Comparison of ENCODE assay signal across 10 mouse cellular contexts in the genomic region with DNA sequence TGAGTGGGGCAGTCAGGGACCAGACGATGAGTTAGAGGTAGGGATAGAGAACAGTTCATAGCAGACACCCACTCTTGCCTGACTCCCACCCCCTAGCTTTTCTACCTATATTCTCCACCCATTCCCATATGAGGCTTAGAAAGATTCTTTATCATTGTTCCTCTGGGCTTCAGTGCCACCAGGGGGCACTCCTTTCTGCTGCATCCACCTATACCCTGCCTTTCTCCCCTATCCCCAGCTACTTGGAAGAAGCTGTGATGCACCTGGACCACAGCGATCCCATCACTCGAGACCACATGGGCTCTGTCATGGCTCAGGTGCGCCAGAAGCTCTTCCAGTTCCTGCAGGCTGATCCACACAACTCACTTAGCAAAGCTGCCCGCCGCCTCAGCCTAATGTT. TPM values are rescaled to one million over a fixed set of nuclear protein-coding genes. Genes with fewer than 3 reads are reported as not detected.
A peak's percentile ranks its signal among the peaks of the same experiment; 100 is the strongest.
DNase-seq lines count a peak whose midpoint lies in the region; ATAC-seq and TF ChIP-seq lines count a peak whose summit lies in the region.
"Had no signal": no experiment of that assay in that cellular context is flagged by ENCODE, and none has a peak within 500 bp of the region (broad histone marks: within the 10 kb centered on the region; RNA-seq: fewer than 3 reads in every experiment).

No protein-coding gene starts in this region.

- no peak overlapping the region for H3K27ac ChIP-seq in hindbrain, postnatal 0 days
- H3K27ac ChIP-seq in hindbrain, embryonic 10.5 days = no peak overlapping the region
- H3K27ac ChIP-seq in forebrain, postnatal 0 days (ENCODE audit: low read depth, low read length) = no peak overlapping the region
- H3K27ac ChIP-seq: embryonic facial prominence, embryonic 12.5 days had no signal

- H3K9me3 ChIP-seq in hindbrain, postnatal 0 days (ENCODE audit: low read length) = no peaks in the 10 kb centered on the region
- no peaks in the 10 kb centered on the region for H3K9me3 ChIP-seq in hindbrain, embryonic 10.5 days
- H3K9me3 ChIP-seq in forebrain, postnatal 0 days (ENCODE audit: low read length) = no peaks in the 10 kb centered on the region
- H3K9me3 ChIP-seq: embryonic facial prominence, embryonic 12.5 days had no signal

- H3K4me3 ChIP-seq in hindbrain, postnatal 0 days (ENCODE audit: low read length) = no peak overlapping the region
- no peak overlapping the region for H3K4me3 ChIP-seq in hindbrain, embryonic 10.5 days
- H3K4me3 ChIP-seq in forebrain, postnatal 0 days (ENCODE audit: low read depth, low read length) = no peak overlapping the region
- H3K4me3 ChIP-seq: embryonic facial prominence, embryonic 12.5 days had no signal

- DNase-seq in hindbrain, postnatal 0 days (ENCODE audit: low spot score) = peak; percentile 26
- DNase-seq in hindbrain, embryonic 10.5 days (ENCODE audit: low spot score) = no peak
- peak; percentile 16 for DNase-seq in urinary bladder, postnatal 14 days (ENCODE audit: low spot score)
- no peak for DNase-seq in urinary bladder, postnatal 10 days (ENCODE audit: low spot score)
- DNase-seq in forebrain, postnatal 0 days = peak; percentile 28
- DNase-seq in testis, postnatal 10 days (ENCODE audit: low spot score) = peak; percentile 56
- no peak for DNase-seq in heart, adult 8-10 months (ENCODE audit: low spot score)
- no peak for DNase-seq in embryo, embryonic 10 days (ENCODE audit: low spot score)

- no peak overlapping the region for H3K4me2 ChIP-seq in hindbrain, postnatal 0 days (ENCODE audit: low read depth, low read length)
- H3K4me2 ChIP-seq in forebrain, postnatal 0 days (ENCODE audit: low read depth) = no peak overlapping the region
- H3K4me2 ChIP-seq: embryonic facial prominence, embryonic 12.5 days had no signal

- H3K4me1 ChIP-seq in hindbrain, postnatal 0 days (ENCODE audit: insufficient read depth, low read length) = no peaks in the 10 kb centered on the region
- peaks cover 13% of the 10 kb centered on the region for H3K4me1 ChIP-seq in hindbrain, embryonic 10.5 days (replicated peaks)
- H3K4me1 ChIP-seq in forebrain, postnatal 0 days (ENCODE audit: insufficient read depth) = no peaks in the 10 kb centered on the region

- peaks cover 45% of the 10 kb centered on the region for H3K36me3 ChIP-seq in hindbrain, postnatal 0 days (ENCODE audit: insufficient read depth, low read length)
- H3K36me3 ChIP-seq in hindbrain, embryonic 10.5 days = peaks cover 71% of the 10 kb centered on the region
- peaks cover 63% of the 10 kb centered on the region for H3K36me3 ChIP-seq in forebrain, postnatal 0 days (ENCODE audit: insufficient read depth)

- WGBS in hindbrain, postnatal 0 days = 80% methylated on average over 6 of the region's 6 CpGs
- WGBS in hindbrain, embryonic 10.5 days = 90% methylated on average over 6 of the region's 6 CpGs
- WGBS in forebrain, postnatal 0 days = 88% methylated on average over 6 of the region's 6 CpGs

- peak; percentile 64 for TF ChIP-seq CTCF in hindbrain, postnatal 0 days (IDR thresholded peaks at IDR 0.05; ENCODE audit: low read depth)
- peak; percentile 62 for TF ChIP-seq CTCF in forebrain, postnatal 0 days (IDR thresholded peaks at IDR 0.05; ENCODE audit: low read depth)

- no peak overlapping the region for H3K9ac ChIP-seq in hindbrain, postnatal 0 days (replicated peaks; ENCODE audit: low read length)
- no peak overlapping the region for H3K9ac ChIP-seq in forebrain, postnatal 0 days
- H3K9ac ChIP-seq: embryonic facial prominence, embryonic 12.5 days had no signal

- no peaks in the 10 kb centered on the region for H3K27me3 ChIP-seq in hindbrain, postnatal 0 days (ENCODE audit: insufficient read depth, low read length)
- H3K27me3 ChIP-seq in hindbrain, embryonic 10.5 days (ENCODE audit: insufficient read depth, poor library complexity, severe bottlenecking) = no peaks in the 10 kb centered on the region
- H3K27me3 ChIP-seq in forebrain, postnatal 0 days (ENCODE audit: insufficient read depth, low read length) = no peaks in the 10 kb centered on the region
- H3K27me3 ChIP-seq: embryonic facial prominence, embryonic 12.5 days had no signal

- peak; percentile 31; the same call in 1 of the 2 replicates for ATAC-seq in hindbrain, postnatal 0 days
- ATAC-seq in forebrain, postnatal 0 days = peak; percentile 40; the same call in 1 of the 2 replicates

RNA-seq across cellular contexts. Expression of gene Nrn1l, which starts 0.9 kb away (rescaled TPM):
- total RNA-seq in hindbrain, postnatal 0 days (2014; rRNA removed) = 0.75 and 3.3 TPM in 2 replicates
- 1.9 and 2.0 TPM in 2 replicates for polyA plus RNA-seq in hindbrain, postnatal 0 days (2015; fragmentation: Nextera tagmentation; extraction: Ambion mirVana)
- polyA plus RNA-seq in hindbrain, embryonic 10.5 days (2016; fragmentation: Nextera tagmentation; extraction: Ambion mirVana) = 0.39 and 0.73 TPM in 2 replicates
- 0.92 TPM in 1 of 2 replicates, not detected in the other for total RNA-seq in forebrain, postnatal 0 days (2014; rRNA removed)
- 0.36 and 1.2 TPM in 2 replicates for polyA plus RNA-seq in forebrain, postnatal 0 days (2015; fragmentation: Nextera tagmentation; extraction: Ambion mirVana)
- total RNA-seq in heart, adult 8-10 months (2022) = 1 to 10 TPM in 1 of 4 experiments, under 1 TPM in 3; 0.49 to 1.1 (median 0.85) TPM
- polyA plus RNA-seq: neural tube, embryonic 11.5 days had no signal

RNA-seq across cellular contexts. Expression of gene Pskh1, which starts 7.8 kb away (rescaled TPM):
- 30.0 and 32.3 TPM in 2 replicates for total RNA-seq in hindbrain, postnatal 0 days (2014; rRNA removed)
- polyA plus RNA-seq in hindbrain, postnatal 0 days (2015; fragmentation: Nextera tagmentation; extraction: Ambion mirVana) = 11.3 and 11.5 TPM in 2 replicates
- 28.8 and 31.0 TPM in 2 replicates for polyA plus RNA-seq in hindbrain, embryonic 10.5 days (2016; fragmentation: Nextera tagmentation; extraction: Ambion mirVana)
- total RNA-seq in forebrain, postnatal 0 days (2014; rRNA removed) = 16.6 and 24.5 TPM in 2 replicates
- polyA plus RNA-seq in forebrain, postnatal 0 days (2015; fragmentation: Nextera tagmentation; extraction: Ambion mirVana) = 8.0 and 10.4 TPM in 2 replicates
- total RNA-seq in heart, adult 8-10 months (2022) = 10 to 100 TPM; 15.6 to 19.2 (median 18.1) TPM

RNA-seq across cellular contexts. Expression of gene Edc4, which starts 11.8 kb away (rescaled TPM):
- 113 and 118 TPM in 2 replicates for total RNA-seq in hindbrain, postnatal 0 days (2014; rRNA removed)
- polyA plus RNA-seq in hindbrain, postnatal 0 days (2015; fragmentation: Nextera tagmentation; extraction: Ambion mirVana) = 41.7 and 42.0 TPM in 2 replicates
- polyA plus RNA-seq in hindbrain, embryonic 10.5 days (2016; fragmentation: Nextera tagmentation; extraction: Ambion mirVana) = 72.4 and 75.8 TPM in 2 replicates
- 85.3 and 96.7 TPM in 2 replicates for total RNA-seq in forebrain, postnatal 0 days (2014; rRNA removed)
- 36.1 and 41.7 TPM in 2 replicates for polyA plus RNA-seq in forebrain, postnatal 0 days (2015; fragmentation: Nextera tagmentation; extraction: Ambion mirVana)
- 10 to 100 TPM; 23.6 to 25.6 (median 24.2) TPM for total RNA-seq in heart, adult 8-10 months (2022)

RNA-seq across cellular contexts. Expression of gene Nutf2, which starts 32.1 kb away (rescaled TPM):
- total RNA-seq in hindbrain, postnatal 0 days (2014; rRNA removed) = 20.1 and 49.6 TPM in 2 replicates
- 119 and 158 TPM in 2 replicates for polyA plus RNA-seq in hindbrain, postnatal 0 days (2015; fragmentation: Nextera tagmentation; extraction: Ambion mirVana)
- 364 and 407 TPM in 2 replicates for polyA plus RNA-seq in hindbrain, embryonic 10.5 days (2016; fragmentation: Nextera tagmentation; extraction: Ambion mirVana)
- 70.4 and 89.5 TPM in 2 replicates for total RNA-seq in forebrain, postnatal 0 days (2014; rRNA removed)
- 142 and 146 TPM in 2 replicates for polyA plus RNA-seq in forebrain, postnatal 0 days (2015; fragmentation: Nextera tagmentation; extraction: Ambion mirVana)
- 10 to 100 TPM; 16.4 to 44.3 (median 30.6) TPM for total RNA-seq in heart, adult 8-10 months (2022)

RNA-seq across cellular contexts. Expression of gene Thap11, which starts 37.5 kb away (rescaled TPM):
- 86.9 and 112 TPM in 2 replicates for total RNA-seq in hindbrain, postnatal 0 days (2014; rRNA removed)
- polyA plus RNA-seq in hindbrain, postnatal 0 days (2015; fragmentation: Nextera tagmentation; extraction: Ambion mirVana) = 44.9 and 45.6 TPM in 2 replicates
- 78.3 and 83.5 TPM in 2 replicates for polyA plus RNA-seq in hindbrain, embryonic 10.5 days (2016; fragmentation: Nextera tagmentation; extraction: Ambion mirVana)
- 60.4 and 81.9 TPM in 2 replicates for total RNA-seq in forebrain, postnatal 0 days (2014; rRNA removed)
- polyA plus RNA-seq in forebrain, postnatal 0 days (2015; fragmentation: Nextera tagmentation; extraction: Ambion mirVana) = 48.6 and 57.2 TPM in 2 replicates
- 10 to 100 TPM; 26.4 to 30.7 (median 28.0) TPM for total RNA-seq in heart, adult 8-10 months (2022)

Comparison
In these comparisons a context has a peak if more than half of its experiments do, and no peak if none do; other contexts are left out.
1. DNase-seq: peak in hindbrain, postnatal 0 days (single experiment), urinary bladder, postnatal 14 days (single experiment), forebrain, postnatal 0 days (single experiment) and testis, postnatal 10 days (single experiment); none in hindbrain, embryonic 10.5 days (single experiment), urinary bladder, postnatal 10 days (single experiment), heart, adult 8-10 months (single experiment) and embryo, embryonic 10 days (single experiment).